Mouse (Mus musculus) midbrain, embryonic 12.5 days (tissue): ENCODE results near the gene Bnc1. TPM values are rescaled to one million over a fixed set of nuclear protein-coding genes. Genes with fewer than 3 reads are reported as not detected.

Experiments used
- ATAC-seq: fragments of 200-750 bp; cut with Nextera tagmentation; 2 replicates; pipeline ENCODE4 v1.8.0; 2017; ENCODE audit warnings: low read depth, moderate TSS enrichment, moderate library complexity; ENCODE audit not compliant: low FRiP score
- H3K27ac ChIP-seq: fragments of 300-500 bp; sonication (generic); replicated peaks from 2 replicates; pipeline ENCODE4 v1.5.1; 2016; ENCODE audit warnings: mild to moderate bottlenecking
- H3K27me3 ChIP-seq: fragments of 300-500 bp; sonication (generic); 2 replicates; pipeline ENCODE4 v1.6.1; 2016; ENCODE audit warnings: mild to moderate bottlenecking
- H3K36me3 ChIP-seq: fragments of 300-500 bp; sonication (generic); 2 replicates; pipeline ENCODE4 v1.6.1; 2016
- H3K4me1 ChIP-seq: fragments of 300-500 bp; sonication (generic); 2 replicates; pipeline ENCODE4 v1.6.1; 2016
- H3K4me2 ChIP-seq: fragments of 300-500 bp; sonication (generic); replicated peaks from 2 replicates; pipeline ENCODE4 v1.6.1; 2016; ENCODE audit warnings: mild to moderate bottlenecking, moderate library complexity
- H3K4me3 ChIP-seq: fragments of 300-500 bp; sonication (generic); 2 replicates; pipeline ENCODE4 v1.5.1; 2016; ENCODE audit warnings: mild to moderate bottlenecking
- H3K9ac ChIP-seq: fragments of 300-500 bp; sonication (generic); replicated peaks from 2 replicates; pipeline ENCODE4 v1.6.1; 2016; ENCODE audit warnings: mild to moderate bottlenecking, moderate library complexity
- H3K9me3 ChIP-seq: fragments of 300-500 bp; sonication (generic); 2 replicates; pipeline ENCODE4 v1.6.1; 2016; ENCODE audit warnings: mild to moderate bottlenecking
- WGBS: fragments of 180-500 bp; shearing (Covaris S2); methylation state at CpG from one replicate; pipeline ENCODE4 v1.1.7; 2016; 5-methylcytosine and 5-hydroxymethylcytosine counted together
- polyA plus RNA-seq: library from polyadenylated mRNA; unstranded; fragments of >200 nt; fragmentation: Nextera tagmentation; extraction: Ambion mirVana; gene quantifications from 2 replicates; pipeline ENCODE4 v1.2.1, GENCODE M21; 2016

The Bnc1 gene
- 0.27 and 0.42 TPM in 2 replicates for polyA plus RNA-seq

DNA sequence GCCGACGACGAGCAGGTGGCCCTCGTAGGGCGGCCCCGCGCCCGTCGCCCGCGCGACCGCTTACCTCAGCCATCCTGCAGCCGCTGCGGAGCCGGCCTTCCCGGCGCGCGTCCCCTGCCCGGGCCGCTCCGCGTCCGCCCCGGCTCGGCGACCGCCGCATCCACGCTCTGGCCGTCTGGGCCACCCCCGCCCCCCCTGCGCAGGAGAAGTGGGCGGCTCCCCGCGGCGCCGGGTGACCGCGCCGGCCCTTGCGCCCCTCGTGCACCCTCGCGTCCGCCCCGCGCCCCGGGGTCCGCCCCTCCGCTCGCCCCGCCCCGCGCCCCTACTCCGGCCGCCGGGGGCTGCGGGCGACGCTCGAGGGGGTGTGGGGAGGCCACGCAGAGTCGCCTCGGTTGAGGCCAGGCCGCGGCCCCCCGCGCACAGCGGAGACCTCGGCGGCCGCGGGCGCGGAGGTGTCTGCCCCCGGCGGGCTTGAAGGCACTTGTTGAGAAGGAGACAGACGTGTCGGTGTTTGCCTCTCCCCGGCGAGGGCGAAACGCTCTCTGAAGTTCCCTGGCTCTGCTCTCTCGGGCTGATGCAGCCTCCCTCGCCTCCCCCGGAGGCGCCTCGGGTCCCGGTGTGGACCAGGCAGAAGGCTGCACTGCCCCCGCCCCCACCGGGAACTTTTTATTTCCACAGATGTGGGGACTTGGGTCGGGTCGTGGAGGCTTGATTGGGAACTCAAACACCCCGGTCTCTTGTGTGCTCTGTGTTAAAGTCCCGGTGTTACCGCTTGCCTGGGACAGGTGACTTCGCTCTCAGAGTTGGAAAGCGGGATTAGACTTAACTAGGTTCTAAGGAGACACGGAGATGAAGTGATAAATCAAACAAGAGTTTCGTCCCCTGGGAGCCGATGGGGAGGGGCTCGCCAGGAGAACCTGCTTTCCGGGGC is at the start of gene Bnc1:
Gene Bnc1, minus strand, starts transcription at position 162 of the 931 bp plus-strand sequence.
- Histone ChIP-seq H3K36me3 (no peaks in the 10 kb centered on the region), H3K4me3 (peak within 1 kb of the TSS; percentile 66), H3K9me3 (no peaks in the 10 kb centered on the region), H3K4me1 (peaks cover 20% of the 10 kb centered on the region), H3K4me2 (peak within 1 kb of the TSS; percentile 95), H3K9ac (peak within 1 kb of the TSS; percentile 50), H3K27me3 (peaks cover 82% of the 10 kb centered on the region), H3K27ac (no peak within 1 kb of the TSS)
- peak; percentile 58 for ATAC-seq
- WGBS = 1% methylated on average over 76 of the region's 105 CpGs

- Histone ChIP-seq H3K36me3 (no peaks in the 10 kb centered on the region), H3K9me3 (no peaks in the 10 kb centered on the region), H3K4me3 (no peak overlapping the region), H3K9ac (no peak overlapping the region), H3K4me2 (no peak overlapping the region), H3K4me1 (no peaks in the 10 kb centered on the region), H3K27ac (no peak overlapping the region), H3K27me3 (no peaks in the 10 kb centered on the region; the same call in 1 of the 2 replicates)
- 67% methylated on average over 1 of the region's 1 CpGs for WGBS
- ATAC-seq = no peak
Measured at GRCm38 (mm10) chr7:82033347-82033746, 41.3 kb upstream of the Bnc1 start.

- Histone ChIP-seq H3K27ac (no peak overlapping the region), H3K4me2 (no peak overlapping the region), H3K9me3 (no peaks in the 10 kb centered on the region), H3K4me1 (no peaks in the 10 kb centered on the region), H3K36me3 (no peaks in the 10 kb centered on the region), H3K27me3 (no peaks in the 10 kb centered on the region; the same call in 1 of the 2 replicates), H3K9ac (no peak overlapping the region), H3K4me3 (no peak overlapping the region)
- 79% methylated on average over 9 of the region's 9 CpGs for whole genome bisulfite sequencing
- no peak for ATAC-seq
Measured at GRCm38 (mm10) chr7:82029666-82030065, 37.6 kb upstream of the Bnc1 start.

DNA sequence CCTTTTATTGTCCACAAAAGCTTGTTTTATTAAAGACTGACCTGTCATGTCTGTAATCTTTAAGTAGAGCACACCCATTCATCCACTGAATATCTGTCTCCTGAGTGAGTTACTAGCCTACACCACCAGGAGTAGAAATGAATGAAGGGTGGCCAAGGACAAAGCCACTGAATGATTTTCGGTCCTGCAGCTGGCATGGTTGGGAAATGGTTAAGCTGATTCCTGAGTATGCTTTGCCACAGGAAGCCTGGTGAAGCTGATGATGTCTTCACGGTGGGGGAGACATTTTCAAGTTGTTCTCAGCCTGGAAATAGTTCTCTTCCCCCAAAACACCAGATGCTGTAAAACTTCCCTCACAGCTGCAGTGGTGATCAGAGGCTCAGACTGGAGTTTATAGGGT is 33.7 kb upstream of the Bnc1 start:
- no peak for ATAC-seq
- Histone ChIP-seq H3K4me3 (no peak overlapping the region), H3K9ac (no peak overlapping the region), H3K9me3 (no peaks in the 10 kb centered on the region), H3K27ac (no peak overlapping the region), H3K36me3 (no peaks in the 10 kb centered on the region), H3K27me3 (no peaks in the 10 kb centered on the region; the same call in 1 of the 2 replicates), H3K4me1 (no peaks in the 10 kb centered on the region), H3K4me2 (no peak overlapping the region)
- WGBS = 67% methylated on average over 2 of the region's 2 CpGs

DNA sequence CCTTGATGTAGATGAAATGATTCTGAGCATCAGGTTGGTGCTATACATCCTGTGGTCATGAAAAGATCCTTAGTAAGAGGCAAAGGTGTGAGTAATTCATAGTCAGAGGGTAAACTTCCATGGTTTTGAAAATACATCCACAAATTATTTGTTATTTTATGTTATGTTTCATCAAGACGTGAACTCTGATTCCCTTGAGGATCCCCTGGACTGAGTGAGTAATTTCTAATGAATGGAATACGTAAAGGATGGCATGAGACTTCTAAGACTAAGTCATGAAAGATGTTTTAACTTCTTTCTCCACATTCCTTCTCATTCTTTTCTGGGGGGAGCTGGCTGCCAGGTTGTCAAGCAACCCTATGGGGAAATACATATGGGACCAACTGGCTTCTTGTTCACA is 31.6 kb upstream of the Bnc1 start:
- no peak overlapping the region for H3K4me3 ChIP-seq
- H3K4me2 ChIP-seq = no peak overlapping the region
- no peak overlapping the region for H3K9ac ChIP-seq
- H3K9me3 ChIP-seq = no peaks in the 10 kb centered on the region
- 86% methylated on average over 2 of the region's 2 CpGs for WGBS
- H3K27ac ChIP-seq = no peak overlapping the region
- H3K36me3 ChIP-seq = no peaks in the 10 kb centered on the region
- no peak for ATAC-seq
- H3K27me3 ChIP-seq = peaks cover 2% of the 10 kb centered on the region; the same call in 1 of the 2 replicates
- no peaks in the 10 kb centered on the region for H3K4me1 ChIP-seq

- Histone ChIP-seq H3K4me3 (no peak overlapping the region), H3K9ac (no peak overlapping the region), H3K27ac (no peak overlapping the region), H3K9me3 (no peaks in the 10 kb centered on the region), H3K27me3 (peaks cover 14% of the 10 kb centered on the region; the same call in 1 of the 2 replicates), H3K4me2 (no peak overlapping the region), H3K36me3 (no peaks in the 10 kb centered on the region), H3K4me1 (no peaks in the 10 kb centered on the region)
- ATAC-seq = no peak
- WGBS = 86% methylated on average over 1 of the region's 1 CpGs
Measured at GRCm38 (mm10) chr7:82022404-82022803, 30.3 kb upstream of the Bnc1 start.

DNA sequence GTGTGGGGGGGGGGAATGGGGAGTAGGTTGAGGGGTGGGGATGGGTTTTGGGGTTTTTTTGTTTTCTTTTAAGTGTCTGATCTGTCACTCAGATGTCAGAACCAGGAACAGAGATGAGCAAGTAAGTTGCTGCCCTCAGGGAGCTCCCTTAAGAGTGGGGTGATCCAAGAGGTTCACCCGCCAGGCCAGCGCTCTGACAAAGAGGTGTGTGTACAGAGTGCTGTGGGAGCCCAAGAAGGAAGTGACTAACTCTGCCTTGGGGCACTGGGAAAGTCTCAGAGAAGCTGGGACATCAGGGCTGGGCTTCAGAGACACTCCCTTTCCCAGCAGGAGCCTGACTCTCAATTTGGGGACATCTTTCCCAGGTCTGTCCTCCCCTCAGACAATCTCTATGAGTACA is 25.9 kb upstream of the Bnc1 start:
- no peak overlapping the region for H3K27ac ChIP-seq
- no peak overlapping the region for H3K4me2 ChIP-seq
- ATAC-seq = no peak
- WGBS = 93% methylated on average over 2 of the region's 2 CpGs
- 0 out of 2 replicates have a peak, but pooled peaks cover 2% of the 10 kb centered on the region for H3K4me1 ChIP-seq
- no peak overlapping the region for H3K9ac ChIP-seq
- H3K4me3 ChIP-seq = no peak overlapping the region
- H3K27me3 ChIP-seq = peaks cover 35% of the 10 kb centered on the region
- no peaks in the 10 kb centered on the region for H3K9me3 ChIP-seq
- H3K36me3 ChIP-seq = no peaks in the 10 kb centered on the region

- peaks cover 35% of the 10 kb centered on the region for H3K27me3 ChIP-seq
- 0 out of 2 replicates have a peak, but pooled peaks cover 2% of the 10 kb centered on the region for H3K4me1 ChIP-seq
- ATAC-seq = no peak
- H3K4me3 ChIP-seq = no peak overlapping the region
- no peak overlapping the region for H3K9ac ChIP-seq
- 4% methylated on average over 25 of the region's 25 CpGs for WGBS
- no peaks in the 10 kb centered on the region for H3K9me3 ChIP-seq
- no peak overlapping the region for H3K27ac ChIP-seq
- peak overlapping the region; percentile 39 for H3K4me2 ChIP-seq
- H3K36me3 ChIP-seq = no peaks in the 10 kb centered on the region
Measured at GRCm38 (mm10) chr7:82016751-82017710, 24.9 kb upstream of the Bnc1 start.

GRCm38 (mm10) chr7:82012472-82012871 is 20.4 kb upstream of the Bnc1 start:
- Histone ChIP-seq H3K4me2 (no peak overlapping the region), H3K9ac (no peak overlapping the region), H3K36me3 (no peaks in the 10 kb centered on the region), H3K4me3 (no peak overlapping the region), H3K4me1 (0 out of 2 replicates have a peak, but pooled peaks cover 2% of the 10 kb centered on the region), H3K27me3 (peaks cover 22% of the 10 kb centered on the region), H3K9me3 (no peaks in the 10 kb centered on the region), H3K27ac (no peak overlapping the region)
- no peak for ATAC-seq
- 26% methylated on average over 13 of the region's 13 CpGs for WGBS

GRCm38 (mm10) chr7:82011534-82012401 is 19.7 kb upstream of the Bnc1 start:
- Histone ChIP-seq H3K27me3 (peaks cover 16% of the 10 kb centered on the region), H3K9ac (no peak overlapping the region), H3K9me3 (no peaks in the 10 kb centered on the region), H3K27ac (no peak overlapping the region), H3K4me3 (no peak overlapping the region), H3K4me1 (no peaks in the 10 kb centered on the region), H3K4me2 (no peak overlapping the region), H3K36me3 (no peaks in the 10 kb centered on the region)
- ATAC-seq = no peak
- 69% methylated on average over 17 of the region's 19 CpGs for WGBS

DNA sequence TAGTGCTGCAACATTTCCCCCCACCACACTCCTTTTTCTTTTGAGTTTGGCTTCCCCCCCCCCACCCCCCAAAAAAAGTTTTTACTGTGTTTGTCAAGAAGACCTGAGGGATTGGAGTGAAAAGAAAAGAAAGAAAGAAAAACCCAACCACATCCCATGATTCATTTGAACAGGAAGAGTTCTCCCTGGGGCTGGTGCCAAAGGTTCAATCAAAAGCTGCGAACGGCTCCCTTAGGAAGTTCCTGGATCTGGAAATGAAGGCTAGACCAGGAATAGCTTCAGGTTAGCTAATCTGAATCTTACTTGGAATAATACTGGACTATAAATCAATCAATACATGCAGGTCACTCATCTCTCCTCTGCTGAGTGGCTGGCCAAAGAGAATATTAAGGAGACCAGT is 15.1 kb upstream of the Bnc1 start:
- Histone ChIP-seq H3K27me3 (no peaks in the 10 kb centered on the region), H3K4me3 (no peak overlapping the region)
- WGBS = 82% methylated on average over 2 of the region's 2 CpGs

More for the DNA sequence above, 15.1 kb upstream of the Bnc1 start:
- H3K9me3 ChIP-seq = no peaks in the 10 kb centered on the region
- H3K36me3 ChIP-seq = no peaks in the 10 kb centered on the region
- no peak overlapping the region for H3K27ac ChIP-seq
- no peak overlapping the region for H3K9ac ChIP-seq
- ATAC-seq = no peak
- H3K4me1 ChIP-seq = no peaks in the 10 kb centered on the region
- H3K4me2 ChIP-seq = no peak overlapping the region
